Mouse (Mus musculus): ENCODE data around the gene Camsap1.

DNA sequence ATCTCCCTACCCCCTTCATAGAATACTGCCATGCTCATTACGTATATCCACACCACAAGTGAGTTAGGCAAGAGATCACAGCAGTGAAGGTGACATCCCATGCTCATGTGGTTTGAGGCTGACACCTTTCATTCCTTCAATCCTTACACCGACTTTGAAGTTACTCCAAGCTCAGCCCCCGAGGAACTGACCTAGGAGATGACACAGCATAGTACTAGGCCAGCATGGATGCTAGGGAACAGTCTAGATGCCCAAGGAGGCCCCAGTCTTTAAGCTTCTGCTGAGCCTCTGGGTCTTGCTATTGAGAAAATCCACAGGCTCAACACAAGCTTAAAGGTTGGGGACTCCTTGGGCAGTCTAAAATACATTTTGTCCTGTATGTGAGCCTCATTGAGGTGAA lies 36.8 kb upstream of the Camsap1 start:
- TF ChIP-seq POLR2A (IDR thresholded peaks at IDR 0.05; ENCODE audit: low read depth, low read length): no peak
- no peak for TF ChIP-seq CTCF (conservative IDR thresholded peaks at IDR 0.05; ENCODE audit: insufficient read depth, insufficient read length, low read depth, low read length)
